Mouse (Mus musculus): ENCODE data around the gene Rmnd1.

- TF ChIP-seq CTCF (IDR thresholded peaks at IDR 0.05; ENCODE audit: extremely low read depth, insufficient read depth, insufficient read length, insufficient replicate concordance) (no peak), POLR2A (IDR thresholded peaks at IDR 0.05; ENCODE audit: low read depth, low read length) (no peak)
These were observed 454 bp downstream of the Rmnd1 start for GRCm38 (mm10) chr10:4431746-4432122.
